Mouse (Mus musculus) frontal cortex, adult (tissue): ENCODE measurements around the gene S100a11.
A peak's percentile ranks its signal among the peaks of the same experiment; 100 is the strongest.
"Not testable (repeated sequence)": the region's sequence is repeated elsewhere in the genome, so short reads cannot be mapped to it uniquely, and the experiment has no call there.

Source experiments
- ATAC-seq: cut with Nextera tagmentation; 2 replicates; pipeline ENCODE4 v1.9.2; 2017; ENCODE audit warnings: mild to moderate bottlenecking, moderate library complexity, mixed read lengths; ENCODE audit not compliant: low TSS enrichment

The S100a11 gene

DNA sequence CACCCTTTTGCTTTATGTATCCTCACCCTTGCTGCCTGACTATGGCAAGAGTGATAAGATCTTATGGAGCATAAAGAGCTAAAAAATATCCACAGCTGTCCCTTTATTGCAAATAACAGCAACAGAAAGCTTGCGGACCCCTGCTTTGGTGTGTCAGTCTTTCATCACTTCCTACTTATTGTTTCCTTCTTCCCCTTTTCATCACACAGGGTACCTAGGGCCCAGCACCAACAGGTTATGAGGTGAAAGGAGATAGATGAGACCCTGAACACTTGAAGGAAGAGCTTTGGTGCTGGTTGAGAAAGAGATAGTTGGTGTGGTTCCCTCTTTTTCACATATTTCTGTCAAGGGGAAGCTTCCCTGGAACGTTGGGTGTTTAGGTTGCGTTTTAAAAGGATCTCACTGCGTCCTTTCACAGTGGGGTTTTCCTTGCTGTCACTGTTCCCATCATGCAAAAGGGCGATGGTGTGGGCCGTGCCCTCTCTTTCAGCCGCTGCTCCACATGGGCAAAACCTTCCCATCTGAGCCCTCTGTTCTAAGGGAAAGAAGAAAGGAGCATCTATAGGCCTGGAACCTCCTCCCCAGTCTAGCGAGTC lies 1.3 kb downstream of the S100a11 start:
- ATAC-seq = no peak

- ATAC-seq = peak; percentile 95
Measured at GRCm38 (mm10) chr3:93522611-93523010, 2.3 kb downstream of the S100a11 start.

DNA sequence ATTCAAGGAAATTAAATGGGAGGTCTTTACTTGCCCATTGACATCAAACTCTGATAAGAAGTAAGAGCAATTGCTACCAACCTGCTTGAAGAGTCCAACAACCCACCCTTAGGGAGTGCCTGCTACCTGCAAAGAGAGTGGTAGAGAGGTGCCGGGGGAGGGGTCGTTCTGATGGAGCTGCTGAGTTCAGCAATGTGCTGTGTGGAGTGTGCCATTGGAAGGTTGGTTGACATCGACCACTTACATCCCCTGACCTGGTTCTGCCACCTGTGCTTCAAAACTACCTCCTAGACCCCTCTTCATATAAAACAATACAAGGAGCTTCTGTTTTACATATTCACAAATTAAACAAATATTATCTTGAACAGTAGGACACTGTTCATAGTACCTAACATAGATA lies 7.0 kb downstream of the S100a11 start:
- no peak for ATAC-seq

- ATAC-seq = no peak
Measured at GRCm38 (mm10) chr3:93528807-93529206, 8.5 kb downstream of the S100a11 start.

DNA sequence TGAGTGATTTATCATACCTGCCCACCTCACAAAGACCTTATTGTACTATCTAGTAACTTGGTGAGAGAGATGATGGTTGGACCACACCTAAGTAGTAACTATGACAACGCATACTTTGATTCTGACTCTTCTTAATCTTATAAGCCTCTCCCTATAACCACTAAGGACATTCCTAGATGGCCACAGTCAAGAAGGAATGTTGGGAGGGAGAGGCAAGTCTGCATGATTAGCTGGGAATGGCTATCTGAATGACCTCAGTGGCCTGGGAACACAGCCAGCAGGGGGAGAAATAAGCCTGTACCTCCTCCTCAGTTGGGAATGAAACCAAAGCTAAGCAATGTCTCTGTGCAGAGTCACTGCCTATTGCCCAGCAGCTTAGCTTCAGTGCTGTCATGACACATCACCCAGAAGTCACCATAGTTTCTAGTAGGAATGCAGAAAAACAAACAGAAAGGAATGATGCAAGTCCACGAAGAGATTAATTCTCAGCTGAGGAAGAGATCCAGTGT lies 16.8 kb downstream of the S100a11 start:
- ATAC-seq = no peak

- no peak for ATAC-seq
Measured at GRCm38 (mm10) chr3:93538486-93538885, 18.2 kb downstream of the S100a11 start.

GRCm38 (mm10) chr3:93541501-93541900 lies 21.2 kb downstream of the S100a11 start:
- no peak for ATAC-seq

- not testable (repeated sequence) for ATAC-seq
Measured at GRCm38 (mm10) chr3:93544170-93544569, 23.9 kb downstream of the S100a11 start.

DNA sequence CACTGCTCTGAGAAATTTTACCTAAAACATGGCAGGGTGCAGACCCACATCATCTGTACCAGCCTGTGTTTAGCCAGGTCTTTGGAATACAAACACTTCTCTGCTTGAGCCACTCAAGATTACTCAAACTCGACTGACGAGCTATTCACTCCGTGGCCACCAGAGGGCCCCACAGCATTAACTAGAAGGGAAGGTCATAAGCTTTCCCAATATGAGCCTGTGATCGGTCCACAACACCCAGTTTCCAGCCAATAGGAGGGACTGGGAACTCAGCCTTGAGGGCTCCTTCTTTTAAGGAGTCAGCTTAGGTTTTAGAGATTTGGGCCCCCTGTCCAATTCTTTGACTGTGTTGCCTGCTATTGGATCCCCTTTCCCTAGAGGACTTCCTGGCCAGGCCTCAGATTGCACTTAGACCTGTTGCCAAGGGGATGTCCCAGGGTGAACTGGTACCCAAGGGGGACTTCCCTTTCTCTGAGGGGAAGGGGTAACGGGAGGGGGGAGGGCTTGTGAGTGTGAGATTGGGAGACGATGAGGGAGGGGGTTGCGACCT lies 26.9 kb downstream of the S100a11 start:
- ATAC-seq = peak; percentile 92

- no peak for ATAC-seq
Measured at GRCm38 (mm10) chr3:93547749-93548540, 27.7 kb downstream of the S100a11 start.

DNA sequence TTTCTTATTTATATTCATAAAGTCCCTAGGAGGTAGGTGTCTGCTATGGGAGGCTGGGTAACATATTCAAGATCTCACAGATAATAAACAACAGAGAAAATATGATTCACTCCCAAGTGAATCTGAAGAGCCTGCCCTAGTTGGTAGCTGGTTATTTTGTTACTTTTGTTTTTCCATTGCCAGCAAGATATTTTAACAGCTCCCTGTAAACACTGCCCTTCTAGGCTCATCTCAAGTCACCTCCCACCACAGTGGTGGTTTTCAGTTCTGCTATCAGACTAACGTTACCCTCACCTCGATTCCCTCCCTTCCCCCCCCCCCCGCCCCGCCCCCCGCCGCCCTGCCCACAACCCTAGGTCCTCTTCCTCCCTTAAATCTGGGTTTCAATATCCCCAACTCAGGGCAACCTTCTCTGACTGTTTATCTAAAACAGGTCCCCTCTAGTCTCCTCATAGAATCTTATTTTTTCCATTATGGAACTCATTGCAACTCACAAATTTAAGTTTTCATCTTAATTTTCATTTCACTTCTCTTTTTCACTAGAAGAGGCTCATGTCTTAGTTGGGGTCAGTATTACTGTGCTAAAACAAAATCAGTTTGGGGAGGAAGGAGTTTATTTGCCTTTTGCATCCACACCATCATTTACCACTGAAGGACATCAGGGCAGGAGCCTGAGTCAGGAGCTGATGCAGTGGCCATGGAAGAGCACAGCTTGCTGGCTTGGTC lies 28.4 kb downstream of the S100a11 start:
- no peak for ATAC-seq

DNA sequence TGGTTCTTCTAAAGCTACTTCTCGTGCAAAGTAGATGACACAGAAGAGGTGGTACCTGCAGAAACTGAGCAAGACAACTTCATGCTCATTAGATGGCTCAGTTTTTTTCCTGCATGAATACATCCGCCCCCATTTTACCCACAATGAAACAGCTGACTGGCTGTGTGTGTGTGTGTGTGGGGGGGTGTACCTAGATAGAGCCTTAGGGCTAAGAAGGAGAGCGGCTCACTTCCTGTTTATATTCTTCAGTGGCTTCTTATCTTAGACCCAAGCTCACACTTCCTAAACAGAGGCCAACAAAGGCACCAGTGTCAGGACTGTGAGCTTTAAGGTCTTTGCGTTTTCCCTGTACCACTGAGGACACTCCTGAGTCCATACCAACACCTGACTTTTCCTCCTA lies 29.7 kb downstream of the S100a11 start:
- ATAC-seq = no peak

DNA sequence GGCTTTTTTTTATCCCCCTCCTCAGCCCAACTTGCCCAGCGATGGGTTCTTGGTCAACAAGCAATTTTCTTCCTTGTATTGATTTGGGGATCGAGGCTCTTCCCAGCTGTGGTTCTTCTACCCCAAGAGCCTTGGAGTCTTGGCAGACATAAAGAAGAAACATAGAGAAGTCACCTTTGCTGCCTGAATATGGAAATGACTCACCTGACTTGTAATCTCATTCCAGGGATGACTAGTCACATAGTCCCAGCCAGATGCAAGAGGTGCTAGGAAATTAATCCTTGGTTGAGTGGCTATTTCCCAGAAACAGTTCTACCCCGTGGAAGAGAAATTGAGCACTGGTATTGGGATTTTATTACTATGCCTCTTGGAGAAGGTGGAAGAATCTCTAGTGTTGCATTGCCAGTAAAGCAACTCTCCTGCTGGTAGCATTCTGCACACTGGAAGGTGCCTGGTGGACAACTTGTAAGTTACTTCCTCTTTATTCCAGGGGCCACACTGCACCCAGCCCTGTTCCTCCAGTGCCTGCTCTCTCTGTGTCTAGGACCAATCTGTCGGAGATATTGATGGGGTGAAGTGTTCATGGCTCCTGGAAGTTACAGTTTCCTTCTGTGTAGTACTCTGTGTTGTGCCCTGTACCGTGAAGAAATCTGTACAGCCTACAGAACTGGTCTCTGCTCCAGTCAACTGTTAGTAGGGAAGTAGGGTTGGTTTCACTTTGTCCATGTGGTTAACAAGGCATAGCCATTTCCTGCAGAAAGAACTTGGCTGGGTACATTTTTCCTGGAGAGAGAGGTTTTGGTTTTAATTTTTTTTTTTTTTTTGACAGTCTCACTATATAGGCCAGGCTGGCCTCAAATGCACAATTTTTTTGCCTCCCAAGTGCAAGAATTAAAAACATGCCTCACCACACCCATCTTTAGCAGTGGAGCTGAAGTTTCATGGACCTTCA lies 31.9 kb downstream of the S100a11 start:
- ATAC-seq = no peak

- no peak for ATAC-seq
Measured at GRCm38 (mm10) chr3:93553311-93553710, 33.0 kb downstream of the S100a11 start.

DNA sequence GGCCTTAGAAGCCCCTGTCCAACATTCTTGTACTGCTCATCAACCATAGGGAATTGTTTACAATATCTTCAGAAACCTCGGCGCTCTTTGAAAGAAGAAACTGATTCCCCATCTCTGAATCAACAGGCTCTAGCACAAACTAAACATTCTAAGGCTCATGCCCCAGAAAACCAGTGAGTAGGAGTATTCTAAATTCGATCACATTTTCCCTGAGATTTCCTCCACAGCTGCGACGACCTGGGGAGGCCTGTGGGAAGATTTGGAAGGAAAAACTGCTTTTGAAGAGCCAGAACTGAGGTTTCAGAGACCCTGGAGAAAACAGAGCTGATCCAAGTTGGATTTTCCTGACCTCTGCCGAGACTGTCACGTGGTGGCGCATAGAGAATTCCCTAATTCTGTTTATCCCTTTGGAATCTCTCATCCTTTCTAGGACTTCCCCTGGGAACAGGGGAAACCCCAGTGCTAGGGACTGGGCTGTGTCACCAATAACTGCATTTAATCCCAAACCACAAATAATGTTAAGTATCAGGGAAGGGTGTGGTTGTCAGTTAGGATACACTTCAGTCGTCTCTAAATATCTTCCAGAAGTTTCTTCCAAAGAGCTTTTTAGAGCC lies 33.6 kb downstream of the S100a11 start:
- ATAC-seq = peak; percentile 61

GRCm38 (mm10) chr3:93554379-93554980 lies 34.2 kb downstream of the S100a11 start:
- ATAC-seq = no peak

DNA sequence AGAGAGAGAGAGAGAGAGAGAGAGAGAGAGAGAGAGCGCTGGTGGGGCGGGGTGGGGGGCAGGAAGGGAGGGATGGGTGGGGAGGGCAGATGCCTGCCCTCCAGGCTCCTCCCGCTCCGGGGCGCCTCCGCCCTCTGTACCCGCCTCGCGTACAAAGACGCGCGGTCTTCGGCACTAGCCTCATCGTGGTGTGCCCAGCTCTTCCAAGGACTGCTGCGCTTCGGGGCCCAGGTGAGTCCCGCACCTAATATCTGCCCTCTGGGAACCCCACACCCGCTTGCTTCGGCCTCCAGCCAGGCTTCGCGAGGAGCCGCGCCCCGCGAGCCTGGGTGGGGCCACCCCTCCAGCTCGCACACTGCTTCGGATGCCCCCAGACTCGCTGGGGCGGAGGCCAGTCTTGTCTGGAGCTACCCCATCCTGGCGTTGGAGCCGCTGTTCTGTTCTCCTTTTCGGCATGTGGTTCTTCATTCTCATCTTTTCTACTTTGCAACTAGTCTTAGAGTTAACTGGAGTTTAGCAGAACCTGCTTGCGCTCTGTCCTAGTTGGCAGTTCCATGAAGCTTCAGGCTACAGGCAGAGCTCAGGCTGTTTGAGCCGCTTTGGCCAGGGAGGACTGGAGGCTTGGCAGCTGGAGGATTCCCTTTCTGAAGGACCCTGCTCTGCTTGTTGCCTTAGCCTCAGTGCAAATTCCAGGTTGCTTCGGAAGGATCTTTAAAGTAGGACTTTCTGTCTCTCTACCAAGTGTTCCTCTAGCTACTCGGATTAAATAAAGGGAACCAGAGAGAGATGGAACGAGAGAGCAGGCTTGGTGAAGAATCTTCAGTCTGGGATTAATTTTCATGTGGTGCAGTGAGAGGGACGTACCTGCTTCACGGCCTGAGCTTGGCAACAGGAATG lies 34.9 kb downstream of the S100a11 start, which contains the start of gene S100a10:
Gene S100a10 (plus strand): TSS at position 100 of the 897 bp plus-strand sequence.
- ATAC-seq = peak; percentile 71

- peak; percentile 20; the same call in 1 of the 2 replicates for ATAC-seq
Measured at GRCm38 (mm10) chr3:93555878-93556254, 35.6 kb downstream of the S100a11 start.

GRCm38 (mm10) chr3:93556599-93556998 lies 36.3 kb downstream of the S100a11 start:
- no peak for ATAC-seq
